Mouse (Mus musculus) embryonic facial prominence, embryonic 10.5 days (tissue): ENCODE measurements around the gene Arrb1. TPM values are rescaled to one million over a fixed set of nuclear protein-coding genes. Genes with fewer than 3 reads are reported as not detected.

Experiments used
- DNase-seq: peaks from one replicate; pipeline ENCODE4 v3.0.0-alpha.2; 2017; ENCODE audit warnings: low spot score
- H3K27ac ChIP-seq: fragments of 300-500 bp; sonication (generic); replicated peaks from 2 replicates; pipeline ENCODE4 v1.5.1; 2016; ENCODE audit warnings: mild to moderate bottlenecking
- H3K27me3 ChIP-seq: fragments of 300-500 bp; sonication (generic); replicated peaks from 2 replicates; pipeline ENCODE4 v1.6.1; 2016; ENCODE audit warnings: low read depth, mild to moderate bottlenecking; ENCODE audit not compliant: poor library complexity, severe bottlenecking
- H3K36me3 ChIP-seq: fragments of 300-500 bp; sonication (generic); replicated peaks from 2 replicates; pipeline ENCODE4 v1.6.1; 2016; ENCODE audit warnings: mild to moderate bottlenecking, moderate library complexity
- H3K4me1 ChIP-seq: fragments of 300-500 bp; sonication (generic); 2 replicates; pipeline ENCODE4 v1.6.1; 2016
- H3K4me3 ChIP-seq: fragments of 300-500 bp; sonication (generic); 2 replicates; pipeline ENCODE4 v1.5.1; 2016; ENCODE audit warnings: mild to moderate bottlenecking, moderate library complexity
- H3K9me3 ChIP-seq: fragments of 300-500 bp; sonication (generic); 2 replicates; pipeline ENCODE4 v1.6.1; 2016; ENCODE audit warnings: mild to moderate bottlenecking
- WGBS: fragments of 180-500 bp; shearing (Covaris S2); methylation state at CpG from one replicate; pipeline ENCODE4 v1.1.7; 2016; 5-methylcytosine and 5-hydroxymethylcytosine counted together
- polyA plus RNA-seq: library from polyadenylated mRNA; unstranded; fragments of >200 nt; fragmentation: Nextera tagmentation; extraction: Ambion mirVana; gene quantifications from 2 replicates; pipeline ENCODE4 v1.2.1, GENCODE M21; 2016

Gene Arrb1
- polyA plus RNA-seq, 1 experiment from 2014 or later = 12.6 TPM

GRCm38 (mm10) chr7:99523121-99523520, 12.1 kb upstream of the Arrb1 start:
- Histone ChIP-seq H3K9me3 (no peaks in the 10 kb centered on the region), H3K4me1 (no peaks in the 10 kb centered on the region), H3K4me3 (no peak overlapping the region), H3K27me3 (no peaks in the 10 kb centered on the region), H3K36me3 (no peaks in the 10 kb centered on the region), H3K27ac (no peak overlapping the region)
- DNase-seq = no peak
- WGBS = 82% methylated on average over 8 of the region's 8 CpGs

- no peak overlapping the region for H3K27ac ChIP-seq
- no peak overlapping the region for H3K4me3 ChIP-seq
- no peaks in the 10 kb centered on the region for H3K36me3 ChIP-seq
- no peak for DNase-seq
- no peaks in the 10 kb centered on the region for H3K27me3 ChIP-seq
- H3K4me1 ChIP-seq = no peaks in the 10 kb centered on the region; the same call in 1 of the 2 replicates
- WGBS = 82% methylated on average over 1 of the region's 1 CpGs
- H3K9me3 ChIP-seq = no peaks in the 10 kb centered on the region
These were observed 11.4 kb upstream of the Arrb1 start for GRCm38 (mm10) chr7:99523837-99524236.

GRCm38 (mm10) chr7:99528547-99528946, 6.7 kb upstream of the Arrb1 start:
- H3K27me3 ChIP-seq = 0 out of 2 replicates have a peak, but pooled peaks cover 6% of the 10 kb centered on the region
- WGBS = 55% methylated on average over 2 of the region's 2 CpGs
- no peaks in the 10 kb centered on the region for H3K36me3 ChIP-seq
- DNase-seq = no peak
- H3K4me1 ChIP-seq = peaks cover 16% of the 10 kb centered on the region
- no peak overlapping the region for H3K27ac ChIP-seq
- H3K9me3 ChIP-seq = no peaks in the 10 kb centered on the region
- no peak overlapping the region for H3K4me3 ChIP-seq

DNA sequence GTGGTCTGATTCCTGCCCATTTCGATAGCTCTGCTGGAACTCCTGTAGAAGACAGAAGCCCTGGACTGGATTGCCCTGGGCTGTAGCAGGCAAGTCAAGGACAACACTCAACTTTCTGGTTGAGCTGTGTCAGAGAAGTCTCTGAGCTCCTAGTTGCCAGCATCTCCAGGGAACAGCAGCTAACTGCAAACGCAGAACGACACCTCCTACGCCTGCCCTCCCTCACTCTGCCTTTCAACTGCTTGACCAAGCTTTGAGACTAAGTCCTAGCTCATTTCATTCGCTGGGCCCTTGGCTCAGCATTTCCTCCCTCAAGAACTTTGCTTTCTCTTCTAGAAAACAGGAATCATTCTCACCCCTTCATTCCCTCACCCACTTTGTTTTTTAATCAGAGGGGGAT, 5.9 kb upstream of the Arrb1 start:
- no peaks in the 10 kb centered on the region for H3K9me3 ChIP-seq
- peaks cover 25% of the 10 kb centered on the region for H3K4me1 ChIP-seq
- no peaks in the 10 kb centered on the region for H3K36me3 ChIP-seq
- DNase-seq = no peak
- H3K27me3 ChIP-seq = 0 out of 2 replicates have a peak, but pooled peaks cover 6% of the 10 kb centered on the region
- 0 out of 2 replicates have a peak overlapping the region, but pooled peaks have one; percentile 6 for H3K27ac ChIP-seq
- no peak overlapping the region for H3K4me3 ChIP-seq
- 56% methylated on average over 5 of the region's 5 CpGs for WGBS

DNA sequence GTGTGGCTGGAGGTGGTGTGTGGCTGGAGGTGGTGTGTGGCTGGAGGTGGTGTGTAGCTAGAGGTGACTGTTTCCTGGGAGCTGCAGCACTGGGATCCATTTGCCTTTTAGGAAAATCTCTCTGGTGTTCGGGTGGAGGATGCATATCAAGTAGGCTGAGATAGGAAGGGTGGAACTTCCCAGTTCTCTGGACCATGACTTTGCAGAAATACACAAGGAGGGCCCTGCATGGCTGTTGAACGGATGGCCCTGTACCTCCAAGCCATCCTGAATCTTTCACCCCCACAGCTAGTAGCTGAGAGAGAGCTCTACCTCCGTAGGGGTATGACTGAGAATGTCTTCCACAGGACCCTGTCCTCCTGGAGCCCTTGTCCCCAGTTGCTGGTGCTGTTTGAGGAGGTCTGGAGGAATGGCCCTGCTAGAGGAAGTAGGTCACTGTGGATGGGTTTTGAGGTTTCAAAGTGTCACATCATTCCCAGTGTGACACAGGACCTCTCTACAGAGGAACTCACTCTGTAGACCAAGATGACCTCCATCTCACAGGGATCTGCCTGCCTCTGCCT, 3.8 kb upstream of the Arrb1 start:
- Histone ChIP-seq H3K4me1 (peaks cover 45% of the 10 kb centered on the region), H3K27ac (no peak overlapping the region), H3K9me3 (no peaks in the 10 kb centered on the region), H3K4me3 (no peak overlapping the region), H3K27me3 (0 out of 2 replicates have a peak, but pooled peaks cover 6% of the 10 kb centered on the region), H3K36me3 (no peaks in the 10 kb centered on the region)
- WGBS = 87% methylated on average over 3 of the region's 3 CpGs
- DNase-seq = no peak

GRCm38 (mm10) chr7:99532526-99532925, 2.7 kb upstream of the Arrb1 start:
- Histone ChIP-seq H3K27me3 (peaks cover 14% of the 10 kb centered on the region), H3K9me3 (no peaks in the 10 kb centered on the region), H3K27ac (no peak overlapping the region), H3K4me3 (no peak overlapping the region), H3K36me3 (no peaks in the 10 kb centered on the region), H3K4me1 (peaks cover 56% of the 10 kb centered on the region)
- WGBS = 85% methylated on average over 4 of the region's 4 CpGs
- no peak for DNase-seq

- Histone ChIP-seq H3K4me1 (peaks cover 66% of the 10 kb centered on the region), H3K9me3 (no peaks in the 10 kb centered on the region), H3K27ac (peak overlapping the region; percentile 61; the same call in 1 of the 2 replicates), H3K4me3 (no peak overlapping the region), H3K36me3 (no peaks in the 10 kb centered on the region), H3K27me3 (peaks cover 22% of the 10 kb centered on the region)
- DNase-seq = no peak
- WGBS = 76% methylated on average over 7 of the region's 7 CpGs
These were observed 1.7 kb upstream of the Arrb1 start for GRCm38 (mm10) chr7:99533600-99533999.

DNA sequence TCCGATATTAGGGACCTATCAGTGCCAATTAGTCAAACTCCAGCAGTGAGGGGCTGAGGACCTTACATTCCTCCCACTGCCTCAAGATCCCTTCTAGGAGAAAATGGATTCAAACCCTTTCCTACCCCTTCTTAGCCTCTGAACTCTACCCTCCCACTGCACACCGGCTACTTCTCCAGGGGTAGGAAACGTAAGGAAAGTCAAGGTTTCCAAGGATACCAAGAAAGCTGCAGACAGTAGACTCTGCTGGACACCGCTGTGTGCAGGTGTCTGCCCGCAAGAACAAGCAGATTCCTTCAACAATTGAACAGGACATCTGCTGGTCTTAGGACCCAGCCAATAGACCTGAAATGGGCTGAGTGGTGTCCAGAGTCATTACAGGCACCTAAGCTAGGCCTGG, 765 bp upstream of the Arrb1 start:
- H3K27ac ChIP-seq = peak overlapping the region; percentile 95
- 27% methylated on average over 5 of the region's 5 CpGs for WGBS
- DNase-seq = no peak

DNA sequence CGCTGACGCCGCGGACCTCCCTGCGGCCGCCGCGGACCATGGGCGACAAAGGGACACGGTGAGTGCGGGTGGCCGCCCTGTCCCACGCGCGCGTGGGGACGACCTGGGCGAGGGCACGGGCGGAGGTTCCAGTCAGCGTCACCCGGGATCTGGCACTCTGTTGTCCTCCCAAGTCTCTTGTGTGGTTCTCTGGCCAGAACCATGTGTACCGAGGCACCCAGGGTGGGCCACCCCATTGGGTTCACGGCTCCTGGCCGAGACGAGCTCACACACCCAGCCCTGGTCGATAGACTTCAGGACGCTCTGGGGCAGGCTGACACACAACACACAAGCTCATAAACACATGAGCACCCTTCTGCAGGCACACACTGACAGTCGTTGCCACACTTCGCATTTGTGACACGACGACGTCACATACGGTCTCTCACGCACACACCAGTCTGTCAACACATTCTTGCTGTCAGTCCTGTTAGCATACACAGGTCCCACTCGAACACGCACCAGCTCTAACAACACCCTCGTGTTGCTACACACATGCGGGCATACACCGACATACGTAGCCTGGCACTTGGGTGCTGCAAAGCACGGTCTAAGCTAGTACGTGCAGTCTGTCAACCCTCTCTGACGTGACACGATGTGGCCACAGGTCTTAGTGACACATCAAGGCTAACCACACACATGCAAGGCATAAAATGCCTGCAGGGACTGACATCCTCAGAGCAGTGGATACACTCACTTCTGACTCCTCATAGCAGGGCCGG, 655 bp downstream of the Arrb1 start:
- Histone ChIP-seq H3K27ac (peak overlapping the region; percentile 95), H3K27me3 (peaks cover 24% of the 10 kb centered on the region), H3K4me3 (peak overlapping the region; percentile 71), H3K4me1 (peaks cover 76% of the 10 kb centered on the region), H3K9me3 (no peaks in the 10 kb centered on the region), H3K36me3 (no peaks in the 10 kb centered on the region)
- 11% methylated on average over 46 of the region's 46 CpGs for WGBS
- DNase-seq = no peak

More for the DNA sequence above, 765 bp upstream of the Arrb1 start:
- Histone ChIP-seq H3K27me3 (peaks cover 24% of the 10 kb centered on the region), H3K36me3 (no peaks in the 10 kb centered on the region), H3K4me3 (peak overlapping the region; percentile 71), H3K4me1 (peaks cover 72% of the 10 kb centered on the region), H3K9me3 (no peaks in the 10 kb centered on the region)

DNA sequence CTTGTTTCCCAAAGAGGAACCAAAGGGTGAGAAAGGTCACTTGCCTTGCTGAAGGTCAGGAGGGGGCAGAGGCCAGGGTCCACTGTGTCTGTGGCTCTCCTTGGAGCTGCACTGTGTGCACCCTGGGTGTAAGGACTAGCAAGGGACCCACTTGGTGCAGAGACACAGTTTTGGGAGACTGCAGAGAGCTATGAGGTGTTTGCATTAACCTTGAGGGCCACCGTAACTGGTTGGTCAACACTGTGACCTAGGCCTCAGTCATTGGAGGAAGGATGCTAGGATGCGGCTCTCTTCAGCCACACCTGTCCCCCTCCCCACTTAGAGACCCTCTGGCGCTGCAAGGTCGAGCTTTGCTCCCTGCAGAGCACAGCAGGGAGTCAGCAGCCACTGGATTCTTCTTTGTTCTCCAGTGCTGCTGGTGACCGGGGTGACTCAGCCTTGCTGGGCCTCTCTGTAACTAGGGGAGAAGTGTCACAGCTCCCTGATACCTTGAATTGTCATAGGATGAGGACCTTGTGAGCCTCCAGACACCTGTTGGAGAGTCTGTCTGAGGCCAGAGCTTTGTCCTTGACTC, 2.0 kb downstream of the Arrb1 start:
- no peaks in the 10 kb centered on the region for H3K36me3 ChIP-seq
- peak overlapping the region; percentile 48; the same call in 1 of the 2 replicates for H3K27ac ChIP-seq
- peaks cover 84% of the 10 kb centered on the region for H3K4me1 ChIP-seq
- H3K9me3 ChIP-seq = no peaks in the 10 kb centered on the region
- H3K27me3 ChIP-seq = peaks cover 18% of the 10 kb centered on the region
- 29% methylated on average over 5 of the region's 5 CpGs for WGBS
- peak overlapping the region; percentile 71 for H3K4me3 ChIP-seq
- no peak for DNase-seq

- Histone ChIP-seq H3K4me3 (0 out of 2 replicates have a peak overlapping the region, but pooled peaks have one; percentile 21), H3K27me3 (peaks cover 18% of the 10 kb centered on the region), H3K4me1 (peaks cover 87% of the 10 kb centered on the region), H3K9me3 (no peaks in the 10 kb centered on the region), H3K27ac (peak overlapping the region; percentile 25; the same call in 1 of the 2 replicates), H3K36me3 (no peaks in the 10 kb centered on the region)
- no peak for DNase-seq
- 51% methylated on average over 4 of the region's 4 CpGs for WGBS
These were observed 3.2 kb downstream of the Arrb1 start for GRCm38 (mm10) chr7:99538421-99538820.

DNA sequence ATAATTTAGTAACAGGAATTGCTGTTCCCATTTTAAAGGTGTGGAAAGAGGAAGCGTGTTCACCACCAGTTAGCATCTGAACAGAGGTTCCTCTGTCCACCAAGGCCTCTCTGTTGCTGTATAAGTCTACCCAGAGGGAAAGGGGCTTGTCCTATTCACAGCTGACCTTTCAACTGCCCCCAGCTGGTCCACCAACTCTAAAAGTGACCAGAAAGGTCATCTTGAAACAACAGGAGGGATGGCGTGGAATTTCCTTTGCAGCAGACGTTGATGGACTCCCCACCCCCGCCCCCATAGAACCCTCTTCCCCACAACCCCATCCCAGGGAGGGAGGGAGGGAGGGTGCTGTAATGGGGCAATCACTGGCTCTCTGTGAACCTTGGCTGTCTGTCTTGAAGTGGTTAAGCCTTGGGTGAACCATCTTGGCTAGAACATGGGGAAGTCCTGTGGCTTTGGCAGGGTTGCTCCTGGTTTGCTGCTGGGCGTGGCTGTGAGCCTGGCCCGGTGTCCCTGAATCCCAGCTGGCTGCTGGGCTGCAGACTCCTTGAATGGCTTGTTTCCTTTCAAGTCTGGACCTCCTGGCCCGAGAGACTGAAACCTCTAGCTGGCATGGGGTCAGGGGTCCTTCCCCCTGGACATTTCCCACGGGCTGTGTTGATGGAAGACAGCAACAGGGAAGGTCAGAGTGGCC, 4.1 kb downstream of the Arrb1 start:
- DNase-seq = peak; percentile 58
- H3K36me3 ChIP-seq = no peaks in the 10 kb centered on the region
- H3K27ac ChIP-seq = peak overlapping the region; percentile 73
- peaks cover 18% of the 10 kb centered on the region for H3K27me3 ChIP-seq
- H3K9me3 ChIP-seq = no peaks in the 10 kb centered on the region
- H3K4me1 ChIP-seq = peaks cover 81% of the 10 kb centered on the region
- peak overlapping the region; percentile 35 for H3K4me3 ChIP-seq
- WGBS = 10% methylated on average over 8 of the region's 8 CpGs
